Mouse (Mus musculus): ENCODE results near the gene Mrpl46. TPM values are rescaled to one million over a fixed set of nuclear protein-coding genes. Genes with fewer than 3 reads are reported as not detected.
A peak's percentile ranks its signal among the peaks of the same experiment; 100 is the strongest.

The Mrpl46 gene
- 22.3 TPM for polyA plus RNA-seq (2012; fragmentation: generic; extraction: Trizol)

GRCm38 (mm10) chr7:78782639-78783581 is at the start of gene Mrpl46, which contains the start of gene Mrps11:
TSS of gene Mrpl46 (minus strand) at chr7:78783531.
TSS of gene Mrps11 (plus strand) at chr7:78783119.
- Histone ChIP-seq H3K4me3 (peak within 1 kb of the TSS; percentile 94), H3ac (ENCODE audit: control insufficient read depth, insufficient read length) (peak within 1 kb of the TSS; percentile 54), H3K36me3 (ENCODE audit: control insufficient read depth, insufficient read depth) (peaks cover 12% of the 10 kb centered on the region), H3K27me3 (ENCODE audit: control insufficient read depth, insufficient read depth, insufficient read length) (no peaks in the 10 kb centered on the region), H3K79me2 (ENCODE audit: control insufficient read depth, insufficient read depth) (peaks cover 19% of the 10 kb centered on the region), H3K4me2 (ENCODE audit: low read depth) (peak within 1 kb of the TSS; percentile 97)
- TF ChIP-seq POLR2A (IDR thresholded peaks at IDR 0.05; ENCODE audit: insufficient read length, low read depth), result peak; percentile 69
- peak; percentile 33 for TF ChIP-seq E2F4 (IDR thresholded peaks at IDR 0.05; ENCODE audit: insufficient read depth)
- TF ChIP-seq POLR2AphosphoS2 (IDR thresholded peaks at IDR 0.05; ENCODE audit: insufficient read length, low read depth), result no peak

GRCm38 (mm10) chr7:78827749-78828362 is 44.5 kb upstream of the Mrpl46 start:
- H3K79me2 ChIP-seq (ENCODE audit: control insufficient read depth, insufficient read depth), result no peaks in the 10 kb centered on the region
- H3K4me3 ChIP-seq, result no peak overlapping the region
- TF ChIP-seq POLR2A (IDR thresholded peaks at IDR 0.05; ENCODE audit: insufficient read length, low read depth) (no peak), SRF (IDR thresholded peaks at IDR 0.05; ENCODE audit: control insufficient read depth, insufficient read length, low read depth) (no peak), USF1 (IDR thresholded peaks at IDR 0.05; ENCODE audit: low read depth) (no peak), MYOG (IDR thresholded peaks at IDR 0.05; ENCODE audit: control insufficient read depth in 1 of 3, insufficient read depth in 1 of 3, insufficient read length in 2 of 3, low read depth in 2 of 3) (no peak), CEBPB (IDR thresholded peaks at IDR 0.05; ENCODE audit: insufficient read depth, poor library complexity, severe bottlenecking) (no peak), MAX (IDR thresholded peaks at IDR 0.05; ENCODE audit: low read depth) (no peak), MYOD1 (IDR thresholded peaks at IDR 0.05; ENCODE audit: control insufficient read depth in 1 of 3, insufficient read length in 2 of 3, low read depth in 2 of 3) (no peak), POLR2AphosphoS2 (IDR thresholded peaks at IDR 0.05; ENCODE audit: insufficient read length, low read depth) (no peak), TCF12 (IDR thresholded peaks at IDR 0.05; ENCODE audit: insufficient read depth, poor library complexity, severe bottlenecking) (no peak), REST (IDR thresholded peaks at IDR 0.05; ENCODE audit: insufficient read depth, insufficient read length) (no peak), E2F4 (IDR thresholded peaks at IDR 0.05; ENCODE audit: insufficient read depth) (no peak), TCF3 (IDR thresholded peaks at IDR 0.05; ENCODE audit: insufficient read length, low read depth) (no peak)
- no peak overlapping the region for H3ac ChIP-seq (ENCODE audit: control insufficient read depth, insufficient read length)
- peaks cover 16% of the 10 kb centered on the region for H3K36me3 ChIP-seq (ENCODE audit: control insufficient read depth, insufficient read depth)
- no peak overlapping the region for H3K4me2 ChIP-seq (ENCODE audit: low read depth)
- H3K27me3 ChIP-seq (ENCODE audit: control insufficient read depth, insufficient read depth, insufficient read length), result no peaks in the 10 kb centered on the region

- H3K79me2 ChIP-seq (ENCODE audit: control insufficient read depth, insufficient read depth), result no peaks in the 10 kb centered on the region
- no peaks in the 10 kb centered on the region for H3K27me3 ChIP-seq (ENCODE audit: control insufficient read depth, insufficient read depth, insufficient read length)
- peaks cover 17% of the 10 kb centered on the region for H3K36me3 ChIP-seq (ENCODE audit: control insufficient read depth, insufficient read depth)
- no peak for TF ChIP-seq REST (IDR thresholded peaks at IDR 0.05; ENCODE audit: insufficient read depth, insufficient read length)
- TF ChIP-seq POLR2AphosphoS2 (IDR thresholded peaks at IDR 0.05; ENCODE audit: insufficient read length, low read depth), result no peak
- TF ChIP-seq MAX (IDR thresholded peaks at IDR 0.05; ENCODE audit: low read depth), result no peak
- TF ChIP-seq POLR2A (IDR thresholded peaks at IDR 0.05; ENCODE audit: insufficient read length, low read depth), result no peak
- TF ChIP-seq TCF3 (IDR thresholded peaks at IDR 0.05; ENCODE audit: insufficient read length, low read depth), result no peak
- TF ChIP-seq SRF (IDR thresholded peaks at IDR 0.05; ENCODE audit: control insufficient read depth, insufficient read length, low read depth), result no peak
- TF ChIP-seq USF1 (IDR thresholded peaks at IDR 0.05; ENCODE audit: low read depth), result no peak
- TF ChIP-seq CEBPB (IDR thresholded peaks at IDR 0.05; ENCODE audit: insufficient read depth, poor library complexity, severe bottlenecking), result no peak
- TF ChIP-seq MYOD1 (IDR thresholded peaks at IDR 0.05; ENCODE audit: control insufficient read depth in 1 of 3, insufficient read length in 2 of 3, low read depth in 2 of 3), result no peak
- TF ChIP-seq TCF12 (IDR thresholded peaks at IDR 0.05; ENCODE audit: insufficient read depth, poor library complexity, severe bottlenecking), result no peak
- TF ChIP-seq MYOG (IDR thresholded peaks at IDR 0.05; ENCODE audit: control insufficient read depth in 1 of 3, insufficient read depth in 1 of 3, insufficient read length in 2 of 3, low read depth in 2 of 3), result no peak
- no peak for TF ChIP-seq E2F4 (IDR thresholded peaks at IDR 0.05; ENCODE audit: insufficient read depth)
- H3K4me3 ChIP-seq, result no peak overlapping the region
- no peak overlapping the region for H3K4me2 ChIP-seq (ENCODE audit: low read depth)
- H3ac ChIP-seq (ENCODE audit: control insufficient read depth, insufficient read length), result no peak overlapping the region
These were observed 43.5 kb upstream of the Mrpl46 start for GRCm38 (mm10) chr7:78826682-78827385.

- H3K36me3 ChIP-seq (ENCODE audit: control insufficient read depth, insufficient read depth), result peaks cover 8% of the 10 kb centered on the region
- H3ac ChIP-seq (ENCODE audit: control insufficient read depth, insufficient read length), result no peak overlapping the region
- TF ChIP-seq POLR2AphosphoS2 (IDR thresholded peaks at IDR 0.05; ENCODE audit: insufficient read length, low read depth) (no peak), USF1 (IDR thresholded peaks at IDR 0.05; ENCODE audit: low read depth) (no peak)
- no peak overlapping the region for H3K4me3 ChIP-seq
- H3K27me3 ChIP-seq (ENCODE audit: control insufficient read depth, insufficient read depth, insufficient read length), result no peaks in the 10 kb centered on the region
- H3K4me2 ChIP-seq (ENCODE audit: low read depth), result no peak overlapping the region
- no peaks in the 10 kb centered on the region for H3K79me2 ChIP-seq (ENCODE audit: control insufficient read depth, insufficient read depth)
These were observed 35.0 kb upstream of the Mrpl46 start for GRCm38 (mm10) chr7:78818336-78818735.
